Mouse (Mus musculus): ENCODE data around the gene Gm27029. TPM values are rescaled to one million over a fixed set of nuclear protein-coding genes. Genes with fewer than 3 reads are reported as not detected.

Gene Gm27029
- polyA plus RNA-seq, 1 experiment from 2014 or later: 7.3 TPM

GRCm38 (mm10) chr11:101465869-101466551, 41.4 kb upstream of the Gm27029 start, which contains the start of gene Vat1:
Vat1 (minus strand) TSS chr11:101466230.
- H3K4me1 ChIP-seq: peaks cover 68% of the 10 kb centered on the region
- peak within 1 kb of the TSS; percentile 83 for H3K4me2 ChIP-seq (replicated peaks)
- WGBS: under 1% methylated on average over 60 of the region's 60 CpGs
- H3K4me3 ChIP-seq: peak within 1 kb of the TSS; percentile 79
- H3K36me3 ChIP-seq: peaks cover 17% of the 10 kb centered on the region
- H3K9me3 ChIP-seq: no peaks in the 10 kb centered on the region
- peak within 1 kb of the TSS; percentile 86 for H3K9ac ChIP-seq (replicated peaks)
- no peaks in the 10 kb centered on the region for H3K27me3 ChIP-seq
- peak; percentile 69 for ATAC-seq (replicated peaks)
- H3K27ac ChIP-seq (replicated peaks): peak within 1 kb of the TSS; percentile 88

- Histone ChIP-seq H3K27me3 (no peaks in the 10 kb centered on the region), H3K9ac (replicated peaks) (peak overlapping the region; percentile 86), H3K27ac (replicated peaks) (peak overlapping the region; percentile 88), H3K4me2 (replicated peaks) (peak overlapping the region; percentile 83), H3K9me3 (no peaks in the 10 kb centered on the region), H3K4me3 (peak overlapping the region; percentile 79), H3K36me3 (peaks cover 21% of the 10 kb centered on the region), H3K4me1 (peaks cover 64% of the 10 kb centered on the region)
- ATAC-seq (replicated peaks): peak; percentile 41
- WGBS: under 1% methylated on average over 51 of the region's 51 CpGs
Observed at GRCm38 (mm10) chr11:101465101-101465868, 40.7 kb upstream of the Gm27029 start.

- WGBS: 13% methylated on average over 12 of the region's 12 CpGs
- Histone ChIP-seq H3K4me1 (peaks cover 58% of the 10 kb centered on the region), H3K9ac (replicated peaks) (peak within 1 kb of the TSS; percentile 86), H3K9me3 (no peaks in the 10 kb centered on the region), H3K4me2 (replicated peaks) (peak within 1 kb of the TSS; percentile 83), H3K36me3 (peaks cover 29% of the 10 kb centered on the region), H3K27ac (replicated peaks) (peak within 1 kb of the TSS; percentile 88), H3K4me3 (peak within 1 kb of the TSS; percentile 79), H3K27me3 (no peaks in the 10 kb centered on the region)
- no peak for ATAC-seq (replicated peaks)
Observed at GRCm38 (mm10) chr11:101464211-101465100, 39.9 kb upstream of the Gm27029 start, which contains the start of gene Rnd2. Rnd2 (plus strand) TSS chr11:101464999.

- peaks cover 46% of the 10 kb centered on the region for H3K36me3 ChIP-seq
- 34% methylated on average over 13 of the region's 13 CpGs for WGBS
- H3K27me3 ChIP-seq: no peaks in the 10 kb centered on the region
- H3K9ac ChIP-seq (replicated peaks): 0 out of 2 replicates have a peak overlapping the region, but pooled peaks have one; percentile 86
- H3K4me1 ChIP-seq: peaks cover 49% of the 10 kb centered on the region
- H3K27ac ChIP-seq (replicated peaks): no peak overlapping the region
- H3K4me3 ChIP-seq: peak overlapping the region; percentile 79; the same call in 1 of the 2 replicates
- H3K4me2 ChIP-seq (replicated peaks): peak overlapping the region; percentile 83
- ATAC-seq (replicated peaks): no peak
- no peaks in the 10 kb centered on the region for H3K9me3 ChIP-seq
Observed at GRCm38 (mm10) chr11:101462583-101463440, 38.2 kb upstream of the Gm27029 start.

- no peaks in the 10 kb centered on the region for H3K27me3 ChIP-seq
- H3K36me3 ChIP-seq: peaks cover 47% of the 10 kb centered on the region
- peaks cover 42% of the 10 kb centered on the region for H3K4me1 ChIP-seq
- H3K9ac ChIP-seq (replicated peaks): no peak overlapping the region
- no peak overlapping the region for H3K27ac ChIP-seq (replicated peaks)
- H3K4me2 ChIP-seq (replicated peaks): no peak overlapping the region
- no peak for ATAC-seq (replicated peaks)
- no peak overlapping the region for H3K4me3 ChIP-seq
- no peaks in the 10 kb centered on the region for H3K9me3 ChIP-seq
- WGBS: 81% methylated on average over 14 of the region's 14 CpGs
Observed at GRCm38 (mm10) chr11:101462141-101462540, 37.5 kb upstream of the Gm27029 start.

GRCm38 (mm10) chr11:101460321-101460720, 35.7 kb upstream of the Gm27029 start:
- ATAC-seq (replicated peaks): no peak
- 90% methylated on average over 15 of the region's 15 CpGs for WGBS
- H3K27me3 ChIP-seq: no peaks in the 10 kb centered on the region
- no peak overlapping the region for H3K9ac ChIP-seq (replicated peaks)
- peaks cover 32% of the 10 kb centered on the region for H3K4me1 ChIP-seq
- H3K4me2 ChIP-seq (replicated peaks): no peak overlapping the region
- H3K4me3 ChIP-seq: no peak overlapping the region
- H3K27ac ChIP-seq (replicated peaks): no peak overlapping the region
- peaks cover 51% of the 10 kb centered on the region for H3K36me3 ChIP-seq
- H3K9me3 ChIP-seq: no peaks in the 10 kb centered on the region

GRCm38 (mm10) chr11:101459716-101460115, 35.1 kb upstream of the Gm27029 start:
- Histone ChIP-seq H3K4me2 (replicated peaks) (no peak overlapping the region), H3K4me1 (peaks cover 32% of the 10 kb centered on the region), H3K27me3 (no peaks in the 10 kb centered on the region), H3K36me3 (peaks cover 51% of the 10 kb centered on the region), H3K4me3 (no peak overlapping the region), H3K27ac (replicated peaks) (no peak overlapping the region), H3K9ac (replicated peaks) (no peak overlapping the region), H3K9me3 (no peaks in the 10 kb centered on the region)
- 37% methylated on average over 5 of the region's 6 CpGs for WGBS
- ATAC-seq (replicated peaks): no peak

GRCm38 (mm10) chr11:101458217-101458616, 33.6 kb upstream of the Gm27029 start:
- no peak overlapping the region for H3K4me2 ChIP-seq (replicated peaks)
- H3K36me3 ChIP-seq: peaks cover 51% of the 10 kb centered on the region
- no peak for ATAC-seq (replicated peaks)
- no peak overlapping the region for H3K4me3 ChIP-seq
- no peak overlapping the region for H3K9ac ChIP-seq (replicated peaks)
- WGBS: 85% methylated on average over 12 of the region's 12 CpGs
- H3K9me3 ChIP-seq: no peaks in the 10 kb centered on the region
- peaks cover 19% of the 10 kb centered on the region for H3K4me1 ChIP-seq
- H3K27me3 ChIP-seq: no peaks in the 10 kb centered on the region
- no peak overlapping the region for H3K27ac ChIP-seq (replicated peaks)

- H3K9me3 ChIP-seq: no peaks in the 10 kb centered on the region
- peaks cover 13% of the 10 kb centered on the region for H3K4me1 ChIP-seq
- peaks cover 51% of the 10 kb centered on the region for H3K36me3 ChIP-seq
- no peak overlapping the region for H3K4me3 ChIP-seq
- H3K4me2 ChIP-seq (replicated peaks): no peak overlapping the region
- ATAC-seq (replicated peaks): peak; percentile 27; the same call in 1 of the 2 replicates
- H3K27me3 ChIP-seq: no peaks in the 10 kb centered on the region
- no peak overlapping the region for H3K27ac ChIP-seq (replicated peaks)
- no peak overlapping the region for H3K9ac ChIP-seq (replicated peaks)
- 92% methylated on average over 9 of the region's 9 CpGs for WGBS
Observed at GRCm38 (mm10) chr11:101457631-101458030, 33.0 kb upstream of the Gm27029 start.

- 93% methylated on average over 7 of the region's 7 CpGs for WGBS
- ATAC-seq (replicated peaks): no peak
- H3K9me3 ChIP-seq: no peaks in the 10 kb centered on the region
- H3K4me2 ChIP-seq (replicated peaks): no peak overlapping the region
- H3K27me3 ChIP-seq: no peaks in the 10 kb centered on the region
- peaks cover 33% of the 10 kb centered on the region for H3K36me3 ChIP-seq
- no peak overlapping the region for H3K4me3 ChIP-seq
- peaks cover 6% of the 10 kb centered on the region; the same call in 1 of the 2 replicates for H3K4me1 ChIP-seq
- 0 out of 2 replicates have a peak overlapping the region, but pooled peaks have one; percentile 6 for H3K9ac ChIP-seq (replicated peaks)
- H3K27ac ChIP-seq (replicated peaks): no peak overlapping the region
Observed at GRCm38 (mm10) chr11:101455627-101456026, 31.0 kb upstream of the Gm27029 start.

- no peaks in the 10 kb centered on the region for H3K27me3 ChIP-seq
- H3K4me3 ChIP-seq: no peak overlapping the region
- peaks cover 24% of the 10 kb centered on the region for H3K36me3 ChIP-seq
- H3K9ac ChIP-seq (replicated peaks): no peak overlapping the region
- WGBS: 9% methylated on average over 6 of the region's 6 CpGs
- no peak overlapping the region for H3K4me2 ChIP-seq (replicated peaks)
- no peak for ATAC-seq (replicated peaks)
- peaks cover 6% of the 10 kb centered on the region; the same call in 1 of the 2 replicates for H3K4me1 ChIP-seq
- no peaks in the 10 kb centered on the region for H3K9me3 ChIP-seq
- H3K27ac ChIP-seq (replicated peaks): no peak overlapping the region
Observed at GRCm38 (mm10) chr11:101454702-101455101, 30.1 kb upstream of the Gm27029 start.

Data from forebrain, embryonic 15.5 days (tissue).